ENCODE assay signal across 14 mouse cellular contexts in the genomic region with DNA sequence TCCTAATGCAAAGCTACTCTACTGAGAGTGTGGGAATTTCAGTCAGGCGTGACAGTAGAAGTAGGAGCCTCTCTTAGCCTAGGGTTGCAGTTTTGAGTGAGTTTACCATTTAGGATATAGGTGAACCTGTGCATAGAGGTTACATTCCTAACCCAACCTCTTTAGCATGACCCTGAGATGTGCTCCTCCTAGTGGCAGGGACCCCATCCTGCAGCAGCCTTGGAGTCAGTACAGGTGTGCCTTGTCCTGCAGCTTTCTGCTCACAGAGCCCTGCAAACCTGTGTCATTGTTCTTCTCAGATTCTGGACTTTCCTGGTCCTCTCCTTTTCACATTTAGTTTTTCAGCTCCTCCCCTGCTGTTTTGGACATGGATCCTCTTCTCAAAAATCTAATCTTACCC.
DNase-seq lines count a peak whose midpoint lies in the region; ATAC-seq and TF ChIP-seq lines count a peak whose summit lies in the region.
"Had no signal": no experiment of that assay in that cellular context is flagged by ENCODE, and none has a peak within 500 bp of the region (broad histone marks: within the 10 kb centered on the region; RNA-seq: fewer than 3 reads in every experiment).

No protein-coding gene starts in this region.

- no peak for TF ChIP-seq POLR2A in cortical plate, adult 2 months (IDR thresholded peaks at IDR 0.05; ENCODE audit: extremely low read depth, insufficient read depth, low read length)

- no peak overlapping the region for H3K4me3 ChIP-seq in heart, postnatal 0 days (ENCODE audit: low read depth, low read length)
- H3K4me3 ChIP-seq in cortical plate, adult 2 months (ENCODE audit: insufficient read depth, low read length): no peak overlapping the region
- H3K4me3 ChIP-seq: heart, embryonic 13.5 days; midbrain, embryonic 15.5 days had no signal

- H3K9me3 ChIP-seq in heart, postnatal 0 days (replicated peaks; ENCODE audit: control insufficient read depth, low read length): no peaks in the 10 kb centered on the region
- H3K9me3 ChIP-seq: heart, embryonic 13.5 days; midbrain, embryonic 15.5 days had no signal

- no peak for ATAC-seq in heart, postnatal 0 days (ENCODE audit: insufficient read depth, low read depth)
- ATAC-seq in frontal cortex, adult (ENCODE audit: low TSS enrichment): no peak
- ATAC-seq: activated CD4-positive, CD25-positive, alpha-beta regulatory T cell, adult 4 months; hindbrain, embryonic 16.5 days; midbrain, embryonic 15.5 days had no signal

- H3K4me2 ChIP-seq in heart, postnatal 0 days (ENCODE audit: low read depth, low read length): no peak overlapping the region
- H3K4me2 ChIP-seq: heart, embryonic 13.5 days; midbrain, embryonic 15.5 days had no signal

- no peaks in the 10 kb centered on the region for H3K4me1 ChIP-seq in heart, postnatal 0 days (ENCODE audit: control insufficient read depth, insufficient read depth)
- H3K4me1 ChIP-seq in cortical plate, adult 2 months (ENCODE audit: control insufficient read depth, insufficient read depth, low read length): peaks cover 7% of the 10 kb centered on the region; the same call in 1 of the 2 replicates
- H3K4me1 ChIP-seq: heart, embryonic 13.5 days; midbrain, embryonic 15.5 days had no signal

- intact Hi-C loops in heart, postnatal 36 days (cut with DNase I): no loop called here

- TF ChIP-seq CTCF in heart, postnatal 0 days (IDR thresholded peaks at IDR 0.05; ENCODE audit: low read depth): 0 out of 2 replicates have a peak, but pooled peaks have one; percentile 1
- peak; percentile 16; the same call in 1 of the 2 replicates for TF ChIP-seq CTCF in cortical plate, adult 2 months (IDR thresholded peaks at IDR 0.05; ENCODE audit: extremely low read depth, insufficient read depth, low read length)

- H3K27ac ChIP-seq in heart, postnatal 0 days (ENCODE audit: low read depth): no peak overlapping the region
- no peak overlapping the region for H3K27ac ChIP-seq in cortical plate, adult 2 months (ENCODE audit: insufficient read depth, low read length)
- H3K27ac ChIP-seq: heart, embryonic 13.5 days; midbrain, embryonic 15.5 days had no signal

- WGBS in heart, postnatal 0 days: 67% methylated on average over 1 of the region's 1 CpGs

- no peaks in the 10 kb centered on the region for H3K27me3 ChIP-seq in heart, postnatal 0 days (ENCODE audit: control insufficient read depth, insufficient read depth, low read length)
- H3K27me3 ChIP-seq: heart, embryonic 13.5 days; midbrain, embryonic 15.5 days had no signal

- no peak for DNase-seq in heart, postnatal 0 days (ENCODE audit: low spot score)
- DNase-seq in heart, postnatal 36 days: no peak
- peak; percentile 4 for DNase-seq in lung, postnatal 36 days
- DNase-seq in lung, postnatal 10 days: no peak
- peak; percentile 45 to 50 for DNase-seq in thymus, postnatal 36 days
- no peak for DNase-seq in Muller cell, postnatal 12 days (ENCODE audit: inconsistent ontology term)
- DNase-seq: cerebellum, postnatal 36 days; right cerebral cortex, postnatal 4 days had no signal

- no peak overlapping the region for H3K9ac ChIP-seq in heart, postnatal 0 days (replicated peaks; ENCODE audit: low read depth, low read length)
- H3K9ac ChIP-seq: heart, embryonic 13.5 days; midbrain, embryonic 15.5 days had no signal

- no peak for TF ChIP-seq EP300 in heart, postnatal 0 days (IDR thresholded peaks at IDR 0.05; ENCODE audit: low read depth)

- H3K36me3 ChIP-seq in heart, postnatal 0 days (replicated peaks; ENCODE audit: control insufficient read depth, insufficient read depth, low read length): no peaks in the 10 kb centered on the region
- H3K36me3 ChIP-seq: heart, embryonic 13.5 days; midbrain, embryonic 15.5 days had no signal

Comparison
In these comparisons a context has a peak if more than half of its experiments do, and no peak if none do; other contexts are left out.
1. DNase-seq: peak in lung, postnatal 36 days (single experiment) and thymus, postnatal 36 days (2 of 2); none in heart, postnatal 0 days (single experiment), heart, postnatal 36 days (0 of 2), lung, postnatal 10 days (single experiment) and Muller cell, postnatal 12 days (single experiment).